Mouse (Mus musculus) macrophage (primary cell): ENCODE measurements around the gene Tas1r2. TPM values are rescaled to one million over a fixed set of nuclear protein-coding genes. Genes with fewer than 3 reads are reported as not detected.

Experiments used
- H3K27ac ChIP-seq: fragments of 350-480 bp; formaldehyde crosslinking; 2 replicates; pipeline ENCODE4 v1.9.0; 2021
- H3K36me3 ChIP-seq: fragments of 350-480 bp; formaldehyde crosslinking; 2 replicates; pipeline ENCODE4 v1.9.0; 2021; ENCODE audit errors: inconsistent target
- H3K4me3 ChIP-seq: fragments of 350-480 bp; formaldehyde crosslinking; 2 replicates; pipeline ENCODE4 v1.9.0; 2021; ENCODE audit errors: inconsistent target
- H3K79me2 ChIP-seq: fragments of 350-480 bp; formaldehyde crosslinking; 2 replicates; pipeline ENCODE4 v1.9.0; 2021; ENCODE audit errors: inconsistent target
- WGBS: methylation state at CpG from one replicate; pipeline ENCODE4 v1.1.7; 2026; ENCODE audit warnings: inconsistent platforms; ENCODE audit not compliant: missing documents; 5-methylcytosine and 5-hydroxymethylcytosine counted together
- polyA plus RNA-seq: library from polyadenylated mRNA; stranded (reverse); fragments of 250-400 nt; gene quantifications from 3 replicates; pipeline ENCODE4 v1.2.4, GENCODE M21; 2018; ENCODE audit warnings: inconsistent platforms

Gene Tas1r2
- polyA plus RNA-seq, 1 experiment from 2014 or later: not detected

DNA sequence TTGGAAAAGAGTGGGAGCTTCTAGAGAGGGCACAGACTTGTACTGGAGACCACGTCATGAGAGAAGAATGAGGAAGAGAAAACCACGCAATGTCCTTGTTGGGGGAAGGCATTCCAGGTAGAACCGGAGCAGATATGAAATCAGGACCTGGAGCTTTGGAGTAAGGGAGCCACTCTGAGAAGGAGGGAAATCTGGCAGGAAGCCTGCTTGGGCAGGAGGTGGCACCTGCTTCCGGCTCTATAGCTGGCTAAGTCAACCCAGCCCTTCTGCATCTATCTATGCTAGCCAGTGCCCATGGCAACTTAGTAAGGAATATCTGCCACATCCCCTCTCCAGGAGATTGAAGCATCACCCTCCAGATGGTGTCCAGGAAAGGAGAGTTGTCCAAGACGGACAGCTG lies 52.6 kb downstream of the Tas1r2 start:
- WGBS: 70% methylated on average over 5 of the region's 5 CpGs
- Histone ChIP-seq H3K4me3 (no peak overlapping the region), H3K79me2 (no peaks in the 10 kb centered on the region), H3K36me3 (no peaks in the 10 kb centered on the region), H3K27ac (no peak overlapping the region)

DNA sequence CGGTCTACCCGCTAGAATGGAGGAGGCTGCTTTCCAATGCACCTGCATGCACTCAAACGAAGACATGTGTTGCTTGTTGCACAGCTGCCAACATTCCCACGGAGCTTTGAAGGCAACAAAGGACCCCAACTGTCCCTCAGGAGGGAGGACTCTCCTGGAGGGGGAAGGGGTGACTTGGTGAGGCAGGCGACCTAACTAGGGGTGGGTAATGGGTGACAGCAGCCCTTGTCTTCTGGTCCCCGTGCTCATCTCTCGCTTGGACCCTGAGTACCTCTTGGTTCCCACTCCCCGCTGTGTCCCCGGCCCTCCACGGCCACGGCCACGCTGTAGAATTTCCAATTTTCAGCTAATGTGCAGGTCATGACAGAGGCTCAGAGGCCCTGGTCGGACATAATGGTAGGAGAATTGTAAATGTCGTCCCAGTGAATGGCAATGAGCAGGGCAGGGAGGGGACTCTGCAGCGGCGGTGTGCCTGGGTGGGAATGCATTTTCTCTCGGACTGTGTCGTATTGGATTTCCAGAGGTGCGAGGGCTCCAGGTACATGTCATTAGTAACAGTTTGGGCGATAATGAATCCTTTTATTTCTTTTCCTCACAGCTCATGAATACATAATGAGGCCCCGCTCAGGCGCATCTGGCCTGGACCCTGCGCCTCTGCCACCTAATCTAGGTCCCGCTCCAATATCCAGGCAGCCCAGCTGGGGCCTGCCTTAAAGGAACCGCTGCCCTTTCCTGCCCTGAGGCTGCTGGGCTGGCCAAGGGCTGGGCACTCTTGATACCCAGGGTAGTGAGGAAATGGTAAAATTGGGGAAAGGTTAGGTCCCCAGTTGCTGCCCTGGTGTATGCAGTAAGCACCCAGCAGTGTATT lies 57.4 kb downstream of the Tas1r2 start:
- Histone ChIP-seq H3K36me3 (no peaks in the 10 kb centered on the region), H3K79me2 (no peaks in the 10 kb centered on the region)
- 65% methylated on average over 25 of the region's 25 CpGs for WGBS

DNA sequence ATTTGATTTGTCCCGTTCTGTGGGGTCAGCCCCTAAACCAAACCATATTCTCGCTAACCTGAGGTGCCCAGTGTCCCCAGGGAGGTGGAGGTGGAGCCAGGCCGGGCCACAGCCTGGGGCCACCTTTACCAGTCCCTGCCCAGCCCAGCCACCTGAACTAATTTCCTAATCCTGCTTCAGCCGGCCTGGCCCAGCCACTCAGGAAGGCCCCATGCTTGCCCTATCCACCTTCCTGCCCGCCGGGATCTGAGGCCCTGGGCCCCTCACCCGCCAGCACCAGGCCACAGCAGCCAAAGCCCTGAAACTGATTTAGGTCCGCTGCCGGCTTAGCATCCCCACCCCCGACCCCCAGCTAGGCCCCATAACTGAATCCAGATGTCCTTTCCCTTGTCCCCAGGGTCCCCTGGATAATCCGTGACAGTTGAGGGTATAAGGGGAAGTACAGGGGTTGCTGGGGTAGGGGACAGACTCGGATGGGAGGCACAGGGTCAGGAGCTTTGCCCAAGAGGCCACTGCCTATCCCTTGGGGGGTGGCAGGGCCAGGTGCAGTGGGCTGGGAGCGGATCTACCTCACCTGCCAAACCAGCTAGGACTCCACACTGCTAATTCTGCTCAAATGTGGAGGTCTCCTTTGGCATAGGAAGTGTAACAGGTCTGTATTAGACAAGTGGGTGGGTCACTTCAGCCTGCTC lies 62.0 kb downstream of the Tas1r2 start:
- Histone ChIP-seq H3K79me2 (no peaks in the 10 kb centered on the region), H3K4me3 (no peak overlapping the region), H3K36me3 (no peaks in the 10 kb centered on the region), H3K27ac (no peak overlapping the region)
- 61% methylated on average over 12 of the region's 13 CpGs for WGBS

More for the DNA sequence above, 57.4 kb downstream of the Tas1r2 start:
- H3K4me3 ChIP-seq: no peak overlapping the region
- H3K27ac ChIP-seq: no peak overlapping the region

DNA sequence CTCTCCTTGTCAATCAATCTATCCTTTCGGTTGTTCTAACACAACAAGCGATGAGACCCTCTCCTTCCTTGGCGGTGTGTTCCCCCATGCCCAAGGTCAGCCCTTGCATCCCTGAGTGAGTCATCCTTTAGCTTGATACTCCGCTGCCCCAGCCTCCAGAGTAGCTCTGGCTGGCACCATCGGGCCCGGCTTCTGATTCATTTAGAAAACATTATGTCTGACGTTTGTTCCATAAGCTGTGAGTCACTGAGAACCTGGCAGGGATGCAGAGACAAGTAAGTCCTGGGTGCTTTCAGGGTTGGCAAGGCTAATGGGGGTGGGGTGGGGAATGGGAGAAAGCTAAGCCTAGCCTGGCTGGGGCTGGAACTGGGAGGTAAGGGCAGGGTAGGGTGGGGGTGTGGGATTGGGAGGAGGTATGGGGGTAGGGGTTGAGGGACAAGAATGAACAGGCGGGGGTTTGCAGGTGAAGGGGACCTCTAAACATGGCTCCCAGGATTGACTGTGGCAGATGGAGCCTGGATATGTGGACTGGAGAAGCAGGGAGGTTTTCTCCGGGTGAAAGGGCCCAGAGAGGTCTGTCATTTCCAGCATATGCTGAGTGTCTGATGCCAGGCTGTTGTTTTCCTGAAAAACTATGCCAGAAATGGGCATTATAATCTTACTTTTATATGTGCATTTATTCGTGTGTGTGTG lies 63.3 kb downstream of the Tas1r2 start:
- WGBS: 82% methylated on average over 10 of the region's 10 CpGs
- Histone ChIP-seq H3K79me2 (no peaks in the 10 kb centered on the region), H3K4me3 (no peak overlapping the region), H3K27ac (no peak overlapping the region), H3K36me3 (no peaks in the 10 kb centered on the region)

DNA sequence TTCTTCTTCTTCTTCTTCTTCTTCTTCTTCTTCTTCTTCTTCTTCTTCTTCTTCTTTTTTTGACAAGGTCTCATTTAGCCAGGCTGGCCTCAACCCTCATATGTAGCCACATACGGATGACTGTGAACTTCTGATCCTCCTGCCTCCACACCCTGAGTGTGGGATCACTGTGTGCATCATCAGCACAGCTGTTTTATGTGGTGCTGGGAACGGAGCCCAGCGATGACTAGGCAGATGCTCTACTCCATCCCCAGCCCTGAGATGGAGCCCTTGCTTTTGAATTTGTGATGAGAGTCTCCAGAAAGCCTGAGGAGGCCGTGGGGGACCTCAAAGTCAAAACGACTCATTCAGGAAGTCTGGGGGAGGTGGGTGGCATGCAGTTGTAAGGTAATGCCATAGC lies 65.6 kb downstream of the Tas1r2 start:
- Histone ChIP-seq H3K36me3 (no peaks in the 10 kb centered on the region), H3K79me2 (no peaks in the 10 kb centered on the region), H3K27ac (no peak overlapping the region), H3K4me3 (no peak overlapping the region)
- WGBS: 83% methylated on average over 5 of the region's 5 CpGs

Other genes with a start within 250 kb of the Tas1r2 start
- 7.6 to 14.8 TPM (median 8.4 TPM) in 3 replicates for gene Iffo2, start 123.0 kb upstream of the Tas1r2 start, polyA plus RNA-seq
- gene Gm21969, start 50.4 kb upstream of the Tas1r2 start, polyA plus RNA-seq: not detected in 3 replicates
- 5.2 to 11.2 TPM (median 9.2 TPM) in 3 replicates for gene Aldh4a1, start 30.7 kb upstream of the Tas1r2 start, polyA plus RNA-seq
- not detected in 3 replicates for gene Pax7, start 180.0 kb downstream of the Tas1r2 start, polyA plus RNA-seq